Mouse (Mus musculus) liver, embryonic 12.5 days (tissue): Measurements from ENCODE around the gene Thrsp. TPM values are rescaled to one million over a fixed set of nuclear protein-coding genes. Genes with fewer than 3 reads are reported as not detected.

Experiments used
- ATAC-seq: fragments of 200-750 bp; cut with Nextera tagmentation; 2 replicates; pipeline ENCODE4 v1.8.0; 2017; ENCODE audit warnings: moderate number of reproducible peaks, mild to moderate bottlenecking, moderate library complexity
- H3K27ac ChIP-seq: fragments of 300-500 bp; sonication (generic); 2 replicates; pipeline ENCODE4 v1.5.1; 2016; ENCODE audit warnings: mild to moderate bottlenecking
- H3K27me3 ChIP-seq: fragments of 300-500 bp; sonication (generic); replicated peaks from 2 replicates; pipeline ENCODE4 v1.6.1; 2016; ENCODE audit warnings: mild to moderate bottlenecking, moderate library complexity
- H3K36me3 ChIP-seq: fragments of 300-500 bp; sonication (generic); 2 replicates; pipeline ENCODE4 v1.6.1; 2016; ENCODE audit warnings: mild to moderate bottlenecking, moderate library complexity
- H3K4me1 ChIP-seq: fragments of 300-500 bp; sonication (generic); 2 replicates; pipeline ENCODE4 v1.6.1; 2016
- H3K4me2 ChIP-seq: fragments of 300-500 bp; sonication (generic); 2 replicates; pipeline ENCODE4 v1.6.1; 2016; ENCODE audit warnings: mild to moderate bottlenecking, moderate library complexity
- H3K4me3 ChIP-seq: fragments of 300-500 bp; sonication (generic); 2 replicates; pipeline ENCODE4 v1.5.1; 2016; ENCODE audit warnings: mild to moderate bottlenecking, moderate library complexity
- H3K9ac ChIP-seq: fragments of 300-500 bp; sonication (generic); 2 replicates; pipeline ENCODE4 v1.6.1; 2016; ENCODE audit warnings: mild to moderate bottlenecking, moderate library complexity
- H3K9me3 ChIP-seq: fragments of 300-500 bp; sonication (generic); replicated peaks from 2 replicates; pipeline ENCODE4 v1.6.1; 2016; ENCODE audit warnings: mild to moderate bottlenecking, moderate library complexity
- WGBS: fragments of 180-500 bp; shearing (Covaris S2); methylation state at CpG from one replicate; pipeline ENCODE4 v1.1.7; 2016; ENCODE audit not compliant: insufficient replicate concordance; 5-methylcytosine and 5-hydroxymethylcytosine counted together
- polyA plus RNA-seq: library from polyadenylated mRNA; unstranded; fragments of >200 nt; fragmentation: Nextera tagmentation; extraction: Ambion mirVana; gene quantifications from 2 replicates; pipeline ENCODE4 v1.2.1, GENCODE M21; 2016

Thrsp gene
- polyA plus RNA-seq, 1 experiment from 2014 or later, result not detected

DNA sequence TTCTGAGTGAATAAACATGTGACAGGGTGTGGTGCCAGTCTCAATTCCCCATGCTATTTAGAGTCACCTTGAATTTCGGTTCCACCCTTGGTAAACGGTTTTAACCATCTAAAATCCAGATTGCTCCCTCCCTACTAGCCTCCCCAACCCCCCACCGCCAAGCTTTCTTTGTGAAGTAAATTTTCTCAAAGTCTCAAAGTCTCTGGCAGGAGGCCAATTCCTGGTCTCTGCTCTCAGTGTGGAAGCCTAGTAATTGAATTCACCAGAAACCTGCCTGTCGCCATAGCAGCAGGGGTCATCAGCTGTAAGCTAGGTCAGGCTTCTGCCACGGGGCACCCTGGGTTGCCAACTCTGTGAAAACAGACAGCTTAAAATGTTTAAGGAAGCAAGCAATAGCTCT is 12.2 kb upstream of the Thrsp start:
- H3K9me3 ChIP-seq, result no peaks in the 10 kb centered on the region
- H3K36me3 ChIP-seq, result no peaks in the 10 kb centered on the region
- no peaks in the 10 kb centered on the region for H3K27me3 ChIP-seq
- WGBS, result 22% methylated on average over 5 of the region's 5 CpGs
- H3K4me3 ChIP-seq, result no peak overlapping the region
- peaks cover 12% of the 10 kb centered on the region; the same call in 1 of the 2 replicates for H3K4me1 ChIP-seq
- H3K9ac ChIP-seq, result no peak overlapping the region
- H3K27ac ChIP-seq, result no peak overlapping the region
- H3K4me2 ChIP-seq, result no peak overlapping the region
- ATAC-seq, result no peak

- no peaks in the 10 kb centered on the region for H3K36me3 ChIP-seq
- peaks cover 12% of the 10 kb centered on the region; the same call in 1 of the 2 replicates for H3K4me1 ChIP-seq
- H3K27me3 ChIP-seq, result no peaks in the 10 kb centered on the region
- WGBS, result 63% methylated on average over 5 of the region's 5 CpGs
- H3K4me3 ChIP-seq, result no peak overlapping the region
- no peak for ATAC-seq
- H3K4me2 ChIP-seq, result no peak overlapping the region
- H3K9ac ChIP-seq, result no peak overlapping the region
- no peak overlapping the region for H3K27ac ChIP-seq
- H3K9me3 ChIP-seq, result no peaks in the 10 kb centered on the region
Measured at GRCm38 (mm10) chr7:97427778-97428420, 10.4 kb upstream of the Thrsp start.

GRCm38 (mm10) chr7:97427296-97427695 is 9.8 kb upstream of the Thrsp start:
- H3K36me3 ChIP-seq, result no peaks in the 10 kb centered on the region
- no peak overlapping the region for H3K4me3 ChIP-seq
- no peak for ATAC-seq
- no peak overlapping the region for H3K4me2 ChIP-seq
- H3K9ac ChIP-seq, result no peak overlapping the region
- no peak overlapping the region for H3K27ac ChIP-seq
- 75% methylated on average over 6 of the region's 6 CpGs for WGBS
- H3K27me3 ChIP-seq, result no peaks in the 10 kb centered on the region
- no peaks in the 10 kb centered on the region for H3K9me3 ChIP-seq
- H3K4me1 ChIP-seq, result peaks cover 12% of the 10 kb centered on the region; the same call in 1 of the 2 replicates

- Histone ChIP-seq H3K27me3 (no peaks in the 10 kb centered on the region), H3K27ac (no peak overlapping the region)
- 62% methylated on average over 6 of the region's 6 CpGs for WGBS
Measured at GRCm38 (mm10) chr7:97426566-97426965, 9.0 kb upstream of the Thrsp start.

DNA sequence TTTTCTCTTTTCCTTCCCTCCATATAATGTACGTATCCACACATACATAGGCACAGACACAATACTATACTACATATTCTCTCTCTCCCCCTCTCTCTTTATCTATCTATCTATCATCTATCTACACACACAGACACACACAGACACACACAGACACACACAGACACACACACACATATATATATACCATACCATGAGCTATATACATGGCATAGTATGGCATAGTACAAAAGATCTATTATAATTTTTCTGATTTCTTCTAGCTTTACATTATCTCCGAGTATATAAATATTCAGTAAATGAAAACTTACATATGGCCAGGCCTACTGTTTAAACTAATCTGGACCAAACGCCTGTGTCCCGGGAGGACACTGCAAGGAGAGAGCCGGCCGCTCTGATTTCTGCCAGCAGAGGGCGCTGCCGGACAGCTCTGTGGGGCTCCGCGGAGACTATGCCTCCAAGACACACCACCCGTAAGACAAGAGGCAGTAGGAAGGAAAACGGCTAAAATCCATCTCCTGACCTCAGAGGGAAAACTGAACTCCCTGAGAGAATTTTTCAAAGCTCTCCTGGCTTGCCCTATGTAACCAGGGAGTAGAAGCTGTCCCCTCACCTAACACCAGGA is 7.2 kb upstream of the Thrsp start:
- Histone ChIP-seq H3K4me2 (no peak overlapping the region), H3K27ac (no peak overlapping the region), H3K9ac (no peak overlapping the region), H3K27me3 (no peaks in the 10 kb centered on the region), H3K36me3 (no peaks in the 10 kb centered on the region), H3K9me3 (no peaks in the 10 kb centered on the region), H3K4me3 (no peak overlapping the region), H3K4me1 (peaks cover 9% of the 10 kb centered on the region; the same call in 1 of the 2 replicates)
- WGBS, result 7% methylated on average over 12 of the region's 12 CpGs
- peak; percentile 66 for ATAC-seq

More at GRCm38 (mm10) chr7:97426566-97426965, 9.0 kb upstream of the Thrsp start:
- Histone ChIP-seq H3K4me3 (no peak overlapping the region), H3K9me3 (no peaks in the 10 kb centered on the region), H3K4me1 (peaks cover 12% of the 10 kb centered on the region; the same call in 1 of the 2 replicates), H3K4me2 (no peak overlapping the region), H3K9ac (no peak overlapping the region; the same call in 1 of the 2 replicates), H3K36me3 (no peaks in the 10 kb centered on the region)
- no peak for ATAC-seq

GRCm38 (mm10) chr7:97423754-97424153 is 6.2 kb upstream of the Thrsp start:
- no peak overlapping the region for H3K4me2 ChIP-seq
- 34% methylated on average over 5 of the region's 5 CpGs for WGBS
- peaks cover 4% of the 10 kb centered on the region; the same call in 1 of the 2 replicates for H3K4me1 ChIP-seq
- no peaks in the 10 kb centered on the region for H3K36me3 ChIP-seq
- ATAC-seq, result no peak
- H3K9ac ChIP-seq, result no peak overlapping the region
- no peak overlapping the region for H3K4me3 ChIP-seq
- H3K27ac ChIP-seq, result no peak overlapping the region
- H3K27me3 ChIP-seq, result no peaks in the 10 kb centered on the region
- H3K9me3 ChIP-seq, result no peaks in the 10 kb centered on the region

- H3K27ac ChIP-seq, result no peak overlapping the region
- H3K9ac ChIP-seq, result no peak overlapping the region
- no peaks in the 10 kb centered on the region for H3K36me3 ChIP-seq
- H3K9me3 ChIP-seq, result no peaks in the 10 kb centered on the region
- 76% methylated on average over 8 of the region's 8 CpGs for WGBS
- no peak for ATAC-seq
- no peak overlapping the region for H3K4me3 ChIP-seq
- H3K4me1 ChIP-seq, result peaks cover 4% of the 10 kb centered on the region; the same call in 1 of the 2 replicates
- H3K4me2 ChIP-seq, result no peak overlapping the region
- no peaks in the 10 kb centered on the region for H3K27me3 ChIP-seq
Measured at GRCm38 (mm10) chr7:97420958-97421651, 3.6 kb upstream of the Thrsp start.

- Histone ChIP-seq H3K36me3 (no peaks in the 10 kb centered on the region), H3K4me1 (peaks cover 4% of the 10 kb centered on the region; the same call in 1 of the 2 replicates), H3K27ac (no peak overlapping the region), H3K27me3 (no peaks in the 10 kb centered on the region), H3K9me3 (no peaks in the 10 kb centered on the region), H3K4me2 (no peak overlapping the region), H3K9ac (no peak overlapping the region), H3K4me3 (no peak overlapping the region)
- no peak for ATAC-seq
- WGBS, result 52% methylated on average over 1 of the region's 1 CpGs
Measured at GRCm38 (mm10) chr7:97420406-97420805, 2.9 kb upstream of the Thrsp start.

- H3K9ac ChIP-seq, result no peak overlapping the region
Measured at GRCm38 (mm10) chr7:97419163-97419562, 1.6 kb upstream of the Thrsp start.

DNA sequence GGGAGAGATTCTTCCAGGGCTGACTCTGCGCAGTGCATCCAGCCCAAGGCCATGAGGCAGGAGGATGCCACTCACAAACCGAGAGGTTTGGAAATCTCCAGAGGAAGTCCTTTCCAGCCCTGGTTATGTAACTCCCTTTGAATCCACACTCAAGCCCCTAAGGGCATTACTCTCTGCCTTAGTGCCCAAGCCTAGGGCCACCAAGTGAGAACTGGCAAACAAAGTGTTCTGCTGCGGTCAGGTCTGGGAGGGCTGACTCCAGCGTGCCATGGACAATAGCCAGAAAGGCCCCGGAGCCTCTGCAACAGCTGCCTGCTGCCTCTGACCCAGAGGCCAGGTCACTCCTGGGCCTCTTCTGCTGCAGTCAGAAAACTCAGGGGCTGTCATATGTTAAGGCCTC is 1.2 kb upstream of the Thrsp start:
- ATAC-seq, result no peak
- H3K4me1 ChIP-seq, result 0 out of 2 replicates have a peak, but pooled peaks cover 10% of the 10 kb centered on the region
- 72% methylated on average over 5 of the region's 5 CpGs for WGBS
- H3K36me3 ChIP-seq, result no peaks in the 10 kb centered on the region
- no peaks in the 10 kb centered on the region for H3K27me3 ChIP-seq
- H3K9ac ChIP-seq, result no peak overlapping the region
- H3K27ac ChIP-seq, result no peak overlapping the region
- H3K9me3 ChIP-seq, result no peaks in the 10 kb centered on the region
- no peak overlapping the region for H3K4me2 ChIP-seq
- no peak overlapping the region for H3K4me3 ChIP-seq

More at GRCm38 (mm10) chr7:97419163-97419562, 1.6 kb upstream of the Thrsp start:
- Histone ChIP-seq H3K4me3 (no peak overlapping the region), H3K27ac (no peak overlapping the region), H3K4me2 (no peak overlapping the region), H3K36me3 (no peaks in the 10 kb centered on the region), H3K27me3 (no peaks in the 10 kb centered on the region), H3K9me3 (no peaks in the 10 kb centered on the region), H3K4me1 (0 out of 2 replicates have a peak, but pooled peaks cover 7% of the 10 kb centered on the region)
- 76% methylated on average over 5 of the region's 5 CpGs for WGBS
- ATAC-seq, result no peak

DNA sequence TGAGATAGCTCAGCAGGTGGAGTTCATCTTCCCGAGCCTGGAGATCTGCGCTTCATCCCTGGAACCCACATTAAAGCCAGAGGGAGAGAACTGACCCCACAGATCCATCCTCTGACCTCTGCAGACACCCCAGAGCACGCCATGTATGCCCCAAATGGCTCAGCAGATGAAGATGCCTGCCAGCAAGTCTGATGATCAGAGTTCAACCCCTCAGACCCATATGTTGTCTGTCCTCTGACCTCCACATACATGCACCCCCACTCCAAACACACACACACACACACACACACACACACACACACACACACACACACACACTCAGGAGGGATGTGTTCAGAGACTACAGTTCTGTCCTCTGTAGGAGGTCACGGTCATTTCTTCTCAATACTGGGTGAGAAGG is 1.1 kb downstream of the Thrsp start:
- WGBS, result 71% methylated on average over 4 of the region's 4 CpGs
- no peaks in the 10 kb centered on the region for H3K27me3 ChIP-seq
- ATAC-seq, result no peak
- no peak overlapping the region for H3K4me2 ChIP-seq
- no peaks in the 10 kb centered on the region for H3K9me3 ChIP-seq
- no peak overlapping the region for H3K9ac ChIP-seq
- H3K36me3 ChIP-seq, result peaks cover 7% of the 10 kb centered on the region
- H3K4me1 ChIP-seq, result 0 out of 2 replicates have a peak, but pooled peaks cover 12% of the 10 kb centered on the region
- H3K4me3 ChIP-seq, result no peak overlapping the region
- no peak overlapping the region for H3K27ac ChIP-seq
